Mouse (Mus musculus) thymus, adult 2 months (tissue): ENCODE data around the gene Trpc3. TPM values are rescaled to one million over a fixed set of nuclear protein-coding genes. Genes with fewer than 3 reads are reported as not detected.
"Not testable (repeated sequence)": the region's sequence is repeated elsewhere in the genome, so short reads cannot be mapped to it uniquely, and the experiment has no call there.

Experiments
- DNase-seq: peaks from one replicate; pipeline ENCODE4 v3.0.0; 2021
- H3K27ac ChIP-seq: fragments of 200-500 bp; 2 replicates; pipeline ENCODE4 v1.5.1; 2012; ENCODE audit warnings: low read length, control low read depth; ENCODE audit not compliant: control insufficient read depth, insufficient read depth
- H3K27me3 ChIP-seq: fragments of 200-500 bp; 2 replicates; pipeline ENCODE4 v1.6.1; 2012; ENCODE audit warnings: mild to moderate bottlenecking, low read length, moderate library complexity, mixed read lengths; ENCODE audit not compliant: control insufficient read depth, insufficient read depth
- H3K36me3 ChIP-seq: fragments of 200-500 bp; 2 replicates; pipeline ENCODE4 v1.6.1; 2012; ENCODE audit warnings: mild to moderate bottlenecking, low read length, moderate library complexity; ENCODE audit not compliant: control insufficient read depth, insufficient read depth
- H3K4me1 ChIP-seq: fragments of 200-500 bp; replicated peaks from 2 replicates; pipeline ENCODE4 v1.6.1; 2012; ENCODE audit warnings: low read length; ENCODE audit not compliant: control insufficient read depth, insufficient read depth
- H3K4me3 ChIP-seq: fragments of 200-500 bp; 2 replicates; pipeline ENCODE4 v1.5.1; 2012; ENCODE audit warnings: mild to moderate bottlenecking, low read length, control low read depth, moderate library complexity; ENCODE audit not compliant: control insufficient read depth, insufficient read depth
- CTCF ChIP-seq: fragments of 200-500 bp; IDR thresholded peaks from 2 replicates; pipeline ENCODE4 v1.5.1; 2012; ENCODE audit warnings: mild to moderate bottlenecking, control low read depth, low read length, moderate library complexity, borderline replicate concordance; ENCODE audit not compliant: control insufficient read depth, poor library complexity, insufficient read depth; ENCODE audit errors: extremely low read depth
- POLR2A ChIP-seq: fragments of 200-500 bp; IDR thresholded peaks from 2 replicates; pipeline ENCODE4 v1.6.1; 2012; ENCODE audit warnings: mild to moderate bottlenecking, low read length, control low read depth, moderate library complexity; ENCODE audit not compliant: control insufficient read depth, poor library complexity, insufficient read depth; ENCODE audit errors: extremely low read depth
- WGBS: fragments of 180-500 bp; shearing (Covaris S2); methylation state at CpG from one replicate; pipeline ENCODE4 v1.1.7; 2018; 5-methylcytosine and 5-hydroxymethylcytosine counted together
- polyA plus RNA-seq: library from polyadenylated mRNA; depleted of rRNA; stranded (reverse); fragments of >200 nt; gene quantifications from 2 replicates; pipeline ENCODE4 v1.2.3, GENCODE M21; 2012

The Trpc3 gene
- polyA plus RNA-seq, 1 experiment = 0.58 TPM

- no peak overlapping the region for H3K4me3 ChIP-seq
- TF ChIP-seq CTCF (peak; percentile 79; the same call in 1 of the 2 replicates), POLR2A (no peak)
- H3K36me3 ChIP-seq = no peaks in the 10 kb centered on the region
- WGBS = 7% methylated on average over 21 of the region's 21 CpGs
- 0 out of 2 replicates have a peak, but pooled peaks cover 8% of the 10 kb centered on the region for H3K27me3 ChIP-seq
- H3K27ac ChIP-seq = no peak overlapping the region
- DNase-seq = peak; percentile 64
- H3K4me1 ChIP-seq = peaks cover 10% of the 10 kb centered on the region; the same call in 1 of the 2 replicates
Observed at GRCm38 (mm10) chr3:36688874-36689273, 1.1 kb downstream of the Trpc3 start.

- Histone ChIP-seq H3K36me3 (no peaks in the 10 kb centered on the region), H3K27me3 (no peaks in the 10 kb centered on the region), H3K4me1 (no peaks in the 10 kb centered on the region), H3K27ac (no peak overlapping the region), H3K4me3 (no peak overlapping the region)
- TF ChIP-seq CTCF (no peak), POLR2A (no peak)
- DNase-seq = no peak
- WGBS = 86% methylated on average over 1 of the region's 1 CpGs
Observed at GRCm38 (mm10) chr3:36675822-36676221, 14.1 kb downstream of the Trpc3 start.

GRCm38 (mm10) chr3:36667814-36668213, 22.2 kb downstream of the Trpc3 start:
- no peak for TF ChIP-seq POLR2A
- TF ChIP-seq CTCF = no peak
- no peak overlapping the region for H3K27ac ChIP-seq
- H3K36me3 ChIP-seq = no peaks in the 10 kb centered on the region
- no peaks in the 10 kb centered on the region for H3K4me1 ChIP-seq
- H3K27me3 ChIP-seq = no peaks in the 10 kb centered on the region
- 91% methylated on average over 6 of the region's 6 CpGs for WGBS
- H3K4me3 ChIP-seq = no peak overlapping the region
- no peak for DNase-seq

- H3K36me3 ChIP-seq, H3K27me3 ChIP-seq, H3K4me3 ChIP-seq, H3K27ac ChIP-seq, H3K4me1 ChIP-seq, DNase-seq: not testable (repeated sequence)
Observed at GRCm38 (mm10) chr3:36645245-36645559, 44.8 kb downstream of the Trpc3 start.

- H3K4me3 ChIP-seq = no peak overlapping the region
- H3K27me3 ChIP-seq = no peaks in the 10 kb centered on the region
- no peaks in the 10 kb centered on the region for H3K4me1 ChIP-seq
- no peaks in the 10 kb centered on the region for H3K36me3 ChIP-seq
- no peak for DNase-seq
- whole genome bisulfite sequencing = 93% methylated on average over 3 of the region's 3 CpGs
- H3K27ac ChIP-seq = no peak overlapping the region
- TF ChIP-seq POLR2A (no peak), CTCF (no peak)
Observed at GRCm38 (mm10) chr3:36644554-36645244, 45.3 kb downstream of the Trpc3 start.

- no peak for DNase-seq
- no peaks in the 10 kb centered on the region for H3K4me1 ChIP-seq
- H3K4me3 ChIP-seq = no peak overlapping the region
- TF ChIP-seq POLR2A (no peak), CTCF (no peak)
- WGBS = 92% methylated on average over 3 of the region's 3 CpGs
- no peaks in the 10 kb centered on the region for H3K36me3 ChIP-seq
- no peak overlapping the region for H3K27ac ChIP-seq
- no peaks in the 10 kb centered on the region for H3K27me3 ChIP-seq
Observed at GRCm38 (mm10) chr3:36643354-36643753, 46.6 kb downstream of the Trpc3 start.

- Histone ChIP-seq H3K27me3 (no peaks in the 10 kb centered on the region), H3K36me3 (no peaks in the 10 kb centered on the region), H3K27ac (no peak overlapping the region), H3K4me1 (no peaks in the 10 kb centered on the region), H3K4me3 (no peak overlapping the region)
- no peak for TF ChIP-seq POLR2A
- TF ChIP-seq CTCF = no peak
- WGBS = 79% methylated on average over 13 of the region's 13 CpGs
- no peak for DNase-seq
Observed at GRCm38 (mm10) chr3:36642736-36643135, 47.2 kb downstream of the Trpc3 start.
